Comparison of ENCODE assay signal across 10 mouse cellular contexts in genomic region chr3:129221380-129222260, GRCm38 (mm10). TPM values are rescaled to one million over a fixed set of nuclear protein-coding genes. Genes with fewer than 3 reads are reported as not detected.
DNase-seq lines count a peak whose midpoint lies in the region; ATAC-seq and TF ChIP-seq lines count a peak whose summit lies in the region.
"Had no signal": no experiment of that assay in that cellular context is flagged by ENCODE, and none has a peak within 500 bp of the region (broad histone marks: within the 10 kb centered on the region; RNA-seq: fewer than 3 reads in every experiment).

No protein-coding gene starts in this region.

- H3K4me2 ChIP-seq in intestine, postnatal 0 days (replicated peaks; ENCODE audit: low read depth) = peak overlapping the region; percentile 94

- DNase-seq in kidney, adult 2 months = peak; percentile 54
- no peak for DNase-seq in kidney, adult 8-10 months
- peak; percentile 20 for DNase-seq in brain, embryonic 14.5 days (ENCODE audit: low read depth)
- peak; percentile 39 for DNase-seq in embryo, embryonic 10.5 days (ENCODE audit: low spot score)
- no peak for DNase-seq in layer of hippocampus, postnatal 14 days (ENCODE audit: low spot score in 2 of 2)
- DNase-seq: cerebellum, adult 9-10 months; lung, postnatal 36 days had no signal

- peak overlapping the region; percentile 40 for H3K9ac ChIP-seq in intestine, postnatal 0 days (ENCODE audit: low read depth, low read length)

- H3K27me3 ChIP-seq in kidney, adult 2 months (replicated peaks; ENCODE audit: control insufficient read depth, insufficient read depth, low read length) = peaks cover 9% of the 10 kb centered on the region
- peaks cover 24% of the 10 kb centered on the region for H3K27me3 ChIP-seq in intestine, postnatal 0 days (replicated peaks; ENCODE audit: control insufficient read depth, insufficient read depth, low read length)

- H3K4me3 ChIP-seq in kidney, adult 2 months (ENCODE audit: insufficient read depth, low read depth, low read length) = peak overlapping the region; percentile 44
- peak overlapping the region; percentile 59 for H3K4me3 ChIP-seq in intestine, postnatal 0 days (ENCODE audit: low read depth, low read length)

- no peaks in the 10 kb centered on the region for H3K36me3 ChIP-seq in kidney, adult 2 months (ENCODE audit: control insufficient read depth, insufficient read depth, low read length)
- H3K36me3 ChIP-seq in intestine, postnatal 0 days (ENCODE audit: control insufficient read depth, insufficient read depth) = no peaks in the 10 kb centered on the region

- no peak for TF ChIP-seq CTCF in kidney, adult 2 months (conservative IDR thresholded peaks at IDR 0.05; ENCODE audit: insufficient read depth, insufficient read length, low read depth, low read length)
- no peak for TF ChIP-seq CTCF in brain, embryonic 14.5 days (IDR thresholded peaks at IDR 0.05; ENCODE audit: borderline replicate concordance, extremely low read depth, insufficient read depth, insufficient read length)
- no peak for TF ChIP-seq CTCF in intestine, postnatal 0 days (IDR thresholded peaks at IDR 0.05; ENCODE audit: low read depth)

- H3K9me3 ChIP-seq in intestine, postnatal 0 days (ENCODE audit: control insufficient read depth) = no peaks in the 10 kb centered on the region

- 18% methylated on average over 27 of the region's 27 CpGs for WGBS in kidney, adult 2 months
- 12% methylated on average over 27 of the region's 27 CpGs for WGBS in intestine, postnatal 0 days

- TF ChIP-seq POLR2A in kidney, adult 2 months (IDR thresholded peaks at IDR 0.05; ENCODE audit: low read depth, low read length) = no peak
- no peak for TF ChIP-seq POLR2A in brain, embryonic 14.5 days (IDR thresholded peaks at IDR 0.05; ENCODE audit: borderline replicate concordance, extremely low read depth, insufficient read depth, insufficient read length, poor library complexity, severe bottlenecking)

- ATAC-seq in intestine, postnatal 0 days = peak; percentile 21; the same call in 1 of the 2 replicates
- ATAC-seq in CD4-positive, CD25-positive, alpha-beta regulatory T cell, adult 4 months = no peak

- H3K4me1 ChIP-seq in kidney, adult 2 months (ENCODE audit: control insufficient read depth, insufficient read depth, low read length) = no peaks in the 10 kb centered on the region; the same call in 1 of the 2 replicates
- H3K4me1 ChIP-seq in intestine, postnatal 0 days (replicated peaks; ENCODE audit: control insufficient read depth, insufficient read depth, low read length) = no peaks in the 10 kb centered on the region

- peak overlapping the region; percentile 88 for H3K27ac ChIP-seq in kidney, adult 2 months (ENCODE audit: insufficient read depth, low read depth, low read length)
- peak overlapping the region; percentile 71 for H3K27ac ChIP-seq in intestine, postnatal 0 days (ENCODE audit: low read depth, low read length)

RNA-seq across cellular contexts. Expression of gene Pitx2, which starts 21.9 kb away (rescaled TPM):
- 9.9 and 10.5 TPM in 2 replicates for polyA plus RNA-seq in kidney, adult 2 months (2012; rRNA removed)
- polyA plus RNA-seq in brain, embryonic 14.5 days (2012; rRNA removed) = 17.2 and 18.6 TPM in 2 replicates
- polyA plus RNA-seq in intestine, postnatal 0 days (2015; fragmentation: Nextera tagmentation; extraction: Ambion mirVana) = 12.3 and 18.3 TPM in 2 replicates
- total RNA-seq in layer of hippocampus, postnatal 14 days (2021) = under 1 TPM in 1 of 2 experiments, not detected in 1; 0.45 TPM
- polyA plus RNA-seq in CD4-positive, CD25-positive, alpha-beta regulatory T cell, adult 4 months (2017; shearing (Covaris generic)) = under 1 TPM; 0.42 to 0.55 TPM
- total RNA-seq: left cerebral cortex, adult 8-10 months had no signal

Comparison
In these comparisons a context has a peak if more than half of its experiments do, and no peak if none do; other contexts are left out.
1. DNase-seq: peak in kidney, adult 2 months (single experiment), brain, embryonic 14.5 days (single experiment) and embryo, embryonic 10.5 days (single experiment); none in kidney, adult 8-10 months (0 of 2) and layer of hippocampus, postnatal 14 days (0 of 2).